Mouse (Mus musculus) hindbrain, embryonic 16.5 days (tissue): ENCODE data around the gene Tnfaip8l1. TPM values are rescaled to one million over a fixed set of nuclear protein-coding genes. Genes with fewer than 3 reads are reported as not detected.

Experiments
- ATAC-seq: fragments of 200-750 bp; cut with Nextera tagmentation; 2 replicates; pipeline ENCODE4 v1.8.0; 2017; ENCODE audit warnings: moderate TSS enrichment, moderate library complexity
- H3K27ac ChIP-seq: fragments of 300-500 bp; sonication (generic); 2 replicates; pipeline ENCODE4 v1.5.1; 2014; ENCODE audit warnings: low read depth, mild to moderate bottlenecking, control low read depth, low read length, moderate library complexity
- H3K27me3 ChIP-seq: fragments of 300-500 bp; sonication (generic); replicated peaks from 2 replicates; pipeline ENCODE4 v1.6.1; 2014; ENCODE audit warnings: low read length; ENCODE audit not compliant: control insufficient read depth, insufficient read depth
- H3K36me3 ChIP-seq: fragments of 300-500 bp; sonication (generic); 2 replicates; pipeline ENCODE4 v1.6.1; 2014; ENCODE audit warnings: mild to moderate bottlenecking, low read length, moderate library complexity, mixed read lengths; ENCODE audit not compliant: control insufficient read depth, insufficient read depth
- H3K4me1 ChIP-seq: fragments of 300-500 bp; sonication (generic); 2 replicates; pipeline ENCODE4 v1.6.1; 2014; ENCODE audit warnings: low read depth, low read length; ENCODE audit not compliant: control insufficient read depth, insufficient read depth
- H3K4me2 ChIP-seq: fragments of 300-500 bp; sonication (generic); 2 replicates; pipeline ENCODE4 v1.6.1; 2014; ENCODE audit warnings: mild to moderate bottlenecking, low read length, control low read depth, moderate library complexity
- H3K4me3 ChIP-seq: fragments of 300-500 bp; sonication (generic); 2 replicates; pipeline ENCODE4 v1.5.1; 2014; ENCODE audit warnings: mild to moderate bottlenecking, low read length, control low read depth, moderate library complexity
- H3K9ac ChIP-seq: fragments of 300-500 bp; sonication (generic); 2 replicates; pipeline ENCODE4 v1.6.1; 2014; ENCODE audit warnings: low read depth, mild to moderate bottlenecking, control low read depth, low read length, moderate library complexity
- H3K9me3 ChIP-seq: fragments of 300-500 bp; sonication (generic); 2 replicates; pipeline ENCODE4 v1.6.1; 2014; ENCODE audit warnings: mild to moderate bottlenecking, low read length, moderate library complexity; ENCODE audit not compliant: control insufficient read depth
- WGBS: fragments of 180-500 bp; shearing (Covaris S2); extraction: QIAGEN DNeasy Blood & Tissue Kit; methylation state at CpG from one replicate; pipeline ENCODE4 v1.1.7; 2014; 5-methylcytosine and 5-hydroxymethylcytosine counted together
- polyA plus RNA-seq: library from polyadenylated mRNA; unstranded; fragments of >200 nt; fragmentation: Nextera tagmentation; extraction: Ambion mirVana; gene quantifications from 2 replicates; pipeline ENCODE4 v1.2.1, GENCODE M21; 2015

The Tnfaip8l1 gene
- polyA plus RNA-seq, 1 experiment from 2014 or later, result 9.1 TPM

DNA sequence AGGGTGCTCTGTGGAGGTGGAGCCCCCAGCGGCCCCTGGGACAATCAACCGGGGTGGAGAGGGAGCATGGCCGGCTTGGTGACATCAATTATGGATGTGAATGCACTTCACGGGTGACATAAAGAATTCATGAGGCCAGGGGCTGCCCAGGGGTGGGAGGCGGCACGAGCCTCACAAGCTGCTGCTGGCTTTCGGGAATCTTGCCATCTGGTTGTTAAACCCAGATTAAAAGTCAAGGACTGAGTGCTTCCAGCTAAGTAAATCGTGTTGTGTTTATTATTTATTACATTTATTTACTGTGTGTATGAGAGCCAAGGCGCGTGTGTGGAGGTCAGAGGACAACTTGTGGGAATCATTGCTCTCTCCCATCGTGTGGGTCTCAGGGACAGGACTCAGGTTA lies 3.4 kb downstream of the Tnfaip8l1 start:
- peak overlapping the region; percentile 32 for H3K9ac ChIP-seq
- no peaks in the 10 kb centered on the region for H3K9me3 ChIP-seq
- H3K36me3 ChIP-seq, result no peaks in the 10 kb centered on the region
- no peaks in the 10 kb centered on the region for H3K27me3 ChIP-seq
- H3K27ac ChIP-seq, result no peak overlapping the region
- no peak overlapping the region for H3K4me2 ChIP-seq
- ATAC-seq, result no peak
- H3K4me1 ChIP-seq, result peaks cover 16% of the 10 kb centered on the region
- no peak overlapping the region for H3K4me3 ChIP-seq
- 37% methylated on average over 11 of the region's 11 CpGs for WGBS

DNA sequence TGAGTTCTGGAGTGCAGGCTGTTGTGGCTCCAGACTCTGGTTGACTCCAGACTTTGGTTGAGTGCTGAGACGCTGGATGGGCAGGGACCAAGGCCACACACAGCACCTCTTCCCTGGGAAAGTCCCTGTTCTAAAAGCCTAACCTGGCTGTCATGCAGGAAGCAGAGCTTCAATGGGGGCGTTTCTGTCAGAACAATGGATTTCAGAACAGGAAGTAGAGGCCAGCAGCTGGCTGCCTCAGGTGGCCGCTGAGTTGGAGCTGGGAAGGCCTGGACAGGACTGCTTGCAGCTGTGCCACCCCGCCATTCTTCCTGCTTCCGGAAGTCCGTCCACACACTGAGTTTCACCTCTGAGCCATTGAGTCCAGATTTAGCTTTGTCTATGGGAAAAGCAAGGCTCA lies 7.6 kb downstream of the Tnfaip8l1 start:
- Histone ChIP-seq H3K9ac (no peak overlapping the region), H3K4me1 (peaks cover 6% of the 10 kb centered on the region; the same call in 1 of the 2 replicates), H3K36me3 (no peaks in the 10 kb centered on the region), H3K4me3 (no peak overlapping the region), H3K27ac (no peak overlapping the region), H3K4me2 (no peak overlapping the region), H3K9me3 (no peaks in the 10 kb centered on the region), H3K27me3 (no peaks in the 10 kb centered on the region)
- 59% methylated on average over 6 of the region's 6 CpGs for WGBS
- no peak for ATAC-seq

DNA sequence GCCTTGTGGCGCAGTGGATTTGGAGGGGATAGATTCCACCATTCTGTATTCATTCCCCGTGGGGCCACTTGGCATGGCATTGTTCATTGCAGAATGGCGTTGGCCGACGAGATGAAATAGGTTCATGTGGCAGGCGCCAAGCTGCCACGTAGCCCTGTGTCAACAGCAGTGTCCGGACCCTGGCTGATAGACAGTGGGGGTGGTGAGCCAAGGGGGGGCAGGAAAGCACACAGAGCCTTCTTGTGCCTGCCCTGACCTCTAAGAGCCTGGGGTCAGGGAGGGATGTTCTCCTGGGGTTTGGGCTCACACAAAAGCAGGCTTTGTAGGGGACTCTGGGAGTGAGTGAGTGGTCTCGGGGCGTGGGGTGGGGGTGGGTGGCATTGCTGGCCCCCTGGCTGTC lies 8.4 kb downstream of the Tnfaip8l1 start:
- no peak overlapping the region for H3K4me2 ChIP-seq
- H3K4me3 ChIP-seq, result no peak overlapping the region
- no peaks in the 10 kb centered on the region for H3K9me3 ChIP-seq
- no peak overlapping the region; the same call in 1 of the 2 replicates for H3K27ac ChIP-seq
- 30% methylated on average over 10 of the region's 10 CpGs for WGBS
- no peaks in the 10 kb centered on the region for H3K27me3 ChIP-seq
- 0 out of 2 replicates have a peak overlapping the region, but pooled peaks have one; percentile 3 for H3K9ac ChIP-seq
- ATAC-seq, result peak; percentile 55
- H3K36me3 ChIP-seq, result 0 out of 2 replicates have a peak, but pooled peaks cover 4% of the 10 kb centered on the region
- H3K4me1 ChIP-seq, result peaks cover 6% of the 10 kb centered on the region; the same call in 1 of the 2 replicates

DNA sequence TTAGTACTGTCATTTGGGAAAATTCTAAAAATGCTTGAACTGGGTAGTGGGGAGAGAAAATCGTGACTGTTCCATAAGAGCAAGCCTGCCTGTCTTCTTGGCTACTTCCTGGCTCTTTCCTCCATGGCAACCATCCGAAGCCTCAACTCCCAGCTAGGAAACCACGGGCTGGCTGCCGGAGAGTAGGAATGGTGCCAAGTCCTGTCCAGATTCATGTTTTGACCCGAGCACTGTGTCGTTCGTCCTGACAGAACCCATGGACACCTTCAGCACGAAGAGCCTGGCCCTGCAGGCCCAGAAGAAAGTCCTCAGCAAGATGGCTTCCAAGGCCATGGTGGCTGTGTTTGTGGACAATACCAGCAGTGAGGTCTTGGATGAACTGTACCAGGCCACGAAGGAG lies 9.2 kb downstream of the Tnfaip8l1 start:
- Histone ChIP-seq H3K4me1 (peaks cover 6% of the 10 kb centered on the region; the same call in 1 of the 2 replicates), H3K27ac (no peak overlapping the region; the same call in 1 of the 2 replicates), H3K27me3 (no peaks in the 10 kb centered on the region), H3K36me3 (peaks cover 8% of the 10 kb centered on the region), H3K9ac (no peak overlapping the region), H3K4me3 (no peak overlapping the region), H3K4me2 (no peak overlapping the region), H3K9me3 (no peaks in the 10 kb centered on the region)
- whole genome bisulfite sequencing, result 61% methylated on average over 9 of the region's 9 CpGs
- no peak for ATAC-seq

DNA sequence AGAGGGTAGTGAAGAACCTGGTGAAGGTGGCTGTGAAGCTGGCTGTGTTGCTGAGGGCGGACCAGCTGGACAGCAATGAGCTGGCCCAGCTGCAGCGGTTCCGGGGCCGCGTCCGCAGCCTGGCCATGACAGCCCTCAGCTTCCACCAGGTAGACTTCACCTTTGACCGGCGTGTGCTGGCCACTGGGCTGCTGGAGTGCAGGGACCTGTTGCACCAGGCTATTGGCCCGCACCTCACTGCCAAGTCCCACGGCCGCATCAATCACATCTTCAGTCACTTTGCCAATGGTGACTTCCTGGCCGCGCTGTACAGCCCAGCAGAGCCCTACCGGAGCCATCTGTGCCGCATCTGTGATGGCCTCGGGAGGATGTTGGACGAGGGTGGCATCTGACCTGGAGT lies 9.6 kb downstream of the Tnfaip8l1 start:
- Histone ChIP-seq H3K27me3 (no peaks in the 10 kb centered on the region), H3K4me2 (no peak overlapping the region), H3K9ac (no peak overlapping the region), H3K4me3 (no peak overlapping the region), H3K9me3 (no peaks in the 10 kb centered on the region), H3K36me3 (peaks cover 13% of the 10 kb centered on the region), H3K27ac (no peak overlapping the region), H3K4me1 (peaks cover 6% of the 10 kb centered on the region; the same call in 1 of the 2 replicates)
- no peak for ATAC-seq
- 94% methylated on average over 17 of the region's 17 CpGs for WGBS

DNA sequence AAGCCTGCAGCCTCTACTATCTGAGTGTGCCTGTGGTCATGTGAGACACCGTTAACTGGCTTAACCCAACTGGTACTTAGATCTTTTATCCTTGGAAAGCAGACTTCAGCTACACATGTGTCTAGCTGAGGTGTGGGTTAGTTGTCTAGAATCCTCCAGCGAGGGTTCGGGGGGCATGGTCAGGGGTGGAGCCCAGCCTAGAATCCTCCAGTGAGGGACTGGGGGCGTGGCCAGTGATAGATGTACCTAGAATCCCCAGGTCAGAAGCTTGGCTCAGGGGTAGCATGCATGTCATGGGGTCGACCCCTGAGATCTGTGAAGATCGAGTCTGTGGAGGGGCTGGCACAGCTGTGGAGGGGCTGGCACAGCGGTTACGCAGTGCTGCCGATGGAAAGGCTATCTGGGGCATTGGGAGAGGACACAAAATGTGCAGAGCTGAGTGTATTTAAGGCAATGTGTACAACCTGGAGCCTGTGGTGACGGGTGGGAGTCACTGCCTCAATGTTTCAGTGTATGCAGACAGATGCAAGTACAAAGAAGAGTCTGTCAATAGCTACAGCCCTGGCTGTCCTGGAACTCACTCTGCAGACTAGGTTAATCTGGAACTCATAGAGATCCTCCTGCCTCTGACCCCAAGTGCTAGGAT lies 11.2 kb downstream of the Tnfaip8l1 start:
- Histone ChIP-seq H3K36me3 (peaks cover 25% of the 10 kb centered on the region), H3K9me3 (no peaks in the 10 kb centered on the region), H3K4me2 (no peak overlapping the region), H3K4me1 (peaks cover 6% of the 10 kb centered on the region; the same call in 1 of the 2 replicates), H3K27me3 (no peaks in the 10 kb centered on the region), H3K27ac (no peak overlapping the region), H3K9ac (no peak overlapping the region), H3K4me3 (no peak overlapping the region)
- ATAC-seq, result no peak
- WGBS, result 65% methylated on average over 10 of the region's 10 CpGs

DNA sequence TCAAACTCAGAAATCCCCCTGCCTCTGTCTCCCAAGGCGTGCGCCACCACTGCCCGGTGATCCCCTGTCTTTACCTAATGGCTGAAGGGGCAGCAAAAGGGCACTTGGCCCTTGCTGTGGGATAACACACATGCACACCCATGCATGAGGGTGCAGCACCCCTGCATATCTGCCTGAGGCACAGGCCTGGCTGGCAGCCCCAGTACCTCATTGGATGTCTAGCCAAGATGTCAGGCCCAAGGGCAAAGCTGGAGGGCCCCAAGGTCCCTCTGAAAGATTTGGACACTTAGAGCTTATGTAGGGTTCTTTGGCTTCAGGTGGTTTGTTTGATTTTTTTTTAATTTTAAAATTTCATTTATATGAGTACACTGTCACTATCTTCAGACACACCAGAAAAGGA lies 13.1 kb downstream of the Tnfaip8l1 start:
- Histone ChIP-seq H3K9me3 (no peaks in the 10 kb centered on the region), H3K27ac (no peak overlapping the region), H3K27me3 (no peaks in the 10 kb centered on the region), H3K4me3 (no peak overlapping the region), H3K4me2 (no peak overlapping the region), H3K9ac (no peak overlapping the region), H3K4me1 (peaks cover 3% of the 10 kb centered on the region; the same call in 1 of the 2 replicates), H3K36me3 (peaks cover 33% of the 10 kb centered on the region)
- WGBS, result 100% methylated on average over 3 of the region's 3 CpGs
- no peak for ATAC-seq

DNA sequence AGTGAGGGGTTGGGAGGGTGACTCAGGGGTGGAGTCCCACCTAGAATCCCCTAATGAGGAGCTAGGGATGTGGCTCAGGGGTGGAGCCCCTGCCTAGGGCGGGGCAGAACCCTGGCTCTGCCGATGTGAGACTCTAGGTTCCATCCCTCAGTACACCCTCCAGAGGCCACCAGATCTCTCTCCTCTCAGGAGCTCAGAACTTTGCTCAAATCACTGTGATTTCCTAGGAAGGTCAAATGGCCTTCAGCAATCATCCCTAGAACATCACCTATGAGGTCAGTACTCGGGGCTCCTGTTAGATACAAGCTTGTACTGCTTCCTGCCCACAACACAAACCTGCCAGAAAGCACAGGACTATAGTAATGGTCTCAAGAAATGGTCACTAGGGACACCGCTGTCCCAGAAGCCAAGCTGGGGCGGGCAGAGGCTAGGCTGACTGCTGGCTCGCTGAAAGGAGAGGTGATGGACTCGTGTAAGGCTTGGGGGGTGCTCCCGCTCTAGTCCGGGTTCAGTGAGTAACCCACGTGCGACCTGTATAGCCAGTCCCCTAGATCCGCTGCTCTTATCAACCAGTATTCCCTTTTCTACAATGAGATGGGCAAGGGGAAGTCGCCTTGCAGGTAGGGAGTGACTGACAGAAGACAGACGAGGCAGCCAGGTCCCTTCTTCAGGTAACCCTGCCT lies 20.8 kb downstream of the Tnfaip8l1 start:
- Histone ChIP-seq H3K27me3 (no peaks in the 10 kb centered on the region), H3K4me1 (peaks cover 19% of the 10 kb centered on the region), H3K27ac (peak overlapping the region; percentile 73), H3K4me2 (peak overlapping the region; percentile 96), H3K9me3 (no peaks in the 10 kb centered on the region), H3K36me3 (peaks cover 21% of the 10 kb centered on the region), H3K4me3 (peak overlapping the region; percentile 84), H3K9ac (peak overlapping the region; percentile 87)
- peak; percentile 25 for ATAC-seq
- 2% methylated on average over 14 of the region's 14 CpGs for WGBS

DNA sequence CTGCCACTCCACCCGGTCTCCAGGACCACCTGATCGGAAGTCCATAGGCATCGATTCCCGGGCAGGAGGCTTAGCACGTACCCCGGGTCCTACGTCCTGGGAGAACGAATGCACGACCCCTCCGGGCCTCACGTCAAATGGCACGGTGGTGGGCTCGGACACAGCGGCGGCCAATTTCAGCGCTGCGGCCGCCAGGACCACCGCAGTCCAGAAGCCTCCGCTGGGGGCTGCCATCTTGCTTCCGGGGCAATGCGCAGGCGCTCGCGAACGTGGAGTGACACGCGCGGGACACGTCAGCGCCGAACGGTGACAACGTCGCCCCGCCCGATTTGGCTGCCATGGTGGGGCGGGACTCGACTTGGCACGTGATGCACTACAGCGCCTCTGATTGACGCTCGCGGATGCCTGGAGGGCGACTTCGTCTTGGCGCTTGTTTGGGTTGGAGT lies 21.4 kb downstream of the Tnfaip8l1 start, which contains the start of gene Mydgf:
Gene Mydgf (minus strand): TSS at position 263 of the 446 bp plus-strand sequence.
- Histone ChIP-seq H3K4me3 (peak within 1 kb of the TSS; percentile 84), H3K4me1 (peaks cover 19% of the 10 kb centered on the region), H3K27me3 (no peaks in the 10 kb centered on the region), H3K4me2 (peak within 1 kb of the TSS; percentile 96), H3K36me3 (peaks cover 21% of the 10 kb centered on the region), H3K9me3 (no peaks in the 10 kb centered on the region), H3K27ac (peak within 1 kb of the TSS; percentile 73), H3K9ac (peak within 1 kb of the TSS; percentile 87)
- ATAC-seq, result peak; percentile 95
- under 1% methylated on average over 47 of the region's 47 CpGs for WGBS
